Mouse (Mus musculus): Measurements from ENCODE around the gene Acoxl.

GRCm38 (mm10) chr2:128158734-128159410, 320.2 kb downstream of the Acoxl start:
- TF ChIP-seq CTCF (IDR thresholded peaks at IDR 0.05; ENCODE audit: extremely low read depth, insufficient read depth, insufficient read length, insufficient replicate concordance) (no peak), POLR2A (IDR thresholded peaks at IDR 0.05; ENCODE audit: low read depth, low read length) (no peak)
